Mouse (Mus musculus): ENCODE results near the gene Coa4.

Gene Coa4

GRCm38 (mm10) chr7:100504740-100505487 lies 32.0 kb upstream of the Coa4 start:
- no peak for DNase-seq (ENCODE audit: low spot score)

GRCm38 (mm10) chr7:100506494-100506893 lies 30.4 kb upstream of the Coa4 start:
- DNase-seq (ENCODE audit: low spot score): no peak

DNA sequence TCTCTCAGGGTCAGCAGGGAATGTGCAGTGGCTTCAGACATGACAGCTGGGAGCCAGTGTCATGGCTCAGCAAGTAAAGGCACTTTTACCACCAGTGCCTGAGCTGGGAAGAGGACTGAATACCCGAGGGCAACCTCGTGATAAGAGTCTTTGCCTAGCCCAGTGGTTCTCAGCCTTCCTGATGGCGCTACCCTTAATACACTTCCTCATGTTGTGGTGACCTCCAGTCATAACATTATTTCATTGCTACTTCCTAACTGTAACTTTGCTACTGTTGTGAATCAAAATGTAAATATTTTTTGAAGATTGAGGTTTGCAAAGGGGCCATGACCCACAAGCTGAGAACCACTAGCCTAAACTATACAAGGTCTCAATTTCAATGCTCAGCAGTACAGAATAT lies 28.2 kb upstream of the Coa4 start:
- no peak for DNase-seq (ENCODE audit: low spot score)

- no peak for DNase-seq (ENCODE audit: low spot score)
Measured at GRCm38 (mm10) chr7:100511602-100512001, 25.3 kb upstream of the Coa4 start.

DNA sequence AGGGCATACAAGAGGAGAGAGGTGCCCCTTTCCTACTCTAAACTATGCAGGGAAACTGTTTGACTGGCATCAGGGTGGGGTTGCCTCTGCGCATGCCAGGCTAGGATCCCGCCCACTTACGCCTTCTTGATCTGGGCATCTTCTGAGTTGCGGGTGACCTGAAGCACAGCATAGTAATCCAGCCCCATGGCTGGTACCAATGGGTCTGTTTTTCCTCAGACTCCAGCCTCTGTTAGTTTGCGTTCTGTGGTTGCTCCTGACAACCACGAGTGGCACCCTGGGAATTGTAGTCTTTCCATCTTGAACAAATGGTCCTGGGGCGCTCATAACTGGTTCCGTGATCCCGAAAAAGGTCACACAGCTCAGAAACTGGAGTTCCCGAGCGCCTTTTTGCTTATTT lies 22.3 kb upstream of the Coa4 start, which contains the start of gene Dnajb13:
Gene Dnajb13, minus strand, starts transcription at position 388 of the 400 bp plus-strand sequence.
- no peak for DNase-seq (ENCODE audit: low spot score)

DNA sequence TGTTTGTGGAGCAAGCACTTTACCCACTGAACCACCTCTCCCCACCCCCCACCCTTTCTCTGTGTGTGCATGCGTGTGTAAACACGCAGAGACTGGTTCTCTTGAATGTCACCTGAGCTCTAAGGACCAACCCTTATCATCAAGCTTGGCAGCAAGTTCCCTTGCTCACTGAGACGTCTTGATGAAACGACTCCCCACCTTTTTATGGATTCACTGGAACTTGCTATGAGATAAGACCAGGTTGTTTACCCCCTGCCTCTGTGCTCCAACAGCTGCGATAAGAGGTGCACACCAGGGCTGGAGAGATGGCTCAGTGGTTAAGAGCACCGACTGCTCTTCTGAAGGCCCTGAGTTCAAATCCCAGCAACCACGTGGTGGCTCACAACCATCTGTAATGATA lies 16.7 kb upstream of the Coa4 start:
- DNase-seq (ENCODE audit: low spot score): no peak

- peak; percentile 83 for DNase-seq (ENCODE audit: low spot score)
Measured at GRCm38 (mm10) chr7:100520663-100521285, 16.1 kb upstream of the Coa4 start.

GRCm38 (mm10) chr7:100522222-100522621 lies 14.6 kb upstream of the Coa4 start:
- DNase-seq (ENCODE audit: low spot score): no peak

- no peak for DNase-seq (ENCODE audit: low spot score)
Measured at GRCm38 (mm10) chr7:100524669-100525068, 12.2 kb upstream of the Coa4 start.

DNA sequence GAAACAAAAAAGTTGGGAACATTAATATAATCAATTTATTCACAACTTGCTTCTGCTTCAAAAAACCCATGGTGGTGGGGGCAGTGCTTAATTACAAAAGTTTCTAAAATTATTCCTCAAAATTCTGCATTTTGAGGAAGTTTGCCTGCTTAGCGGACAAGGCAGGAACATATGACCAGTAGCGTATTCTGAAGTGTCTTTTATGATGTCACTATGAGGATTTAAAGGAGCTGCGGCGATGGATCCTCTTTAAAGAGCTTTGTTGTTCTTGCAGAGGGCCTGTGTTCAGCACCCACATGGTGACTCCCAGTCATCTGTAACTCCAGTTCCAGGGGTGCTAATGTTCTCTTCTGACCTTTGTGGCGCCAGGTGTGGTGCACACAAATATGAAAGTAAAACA lies 6.1 kb upstream of the Coa4 start:
- DNase-seq (ENCODE audit: low spot score): no peak

GRCm38 (mm10) chr7:100533503-100533902 lies 3.4 kb upstream of the Coa4 start:
- no peak for DNase-seq (ENCODE audit: low spot score)

DNA sequence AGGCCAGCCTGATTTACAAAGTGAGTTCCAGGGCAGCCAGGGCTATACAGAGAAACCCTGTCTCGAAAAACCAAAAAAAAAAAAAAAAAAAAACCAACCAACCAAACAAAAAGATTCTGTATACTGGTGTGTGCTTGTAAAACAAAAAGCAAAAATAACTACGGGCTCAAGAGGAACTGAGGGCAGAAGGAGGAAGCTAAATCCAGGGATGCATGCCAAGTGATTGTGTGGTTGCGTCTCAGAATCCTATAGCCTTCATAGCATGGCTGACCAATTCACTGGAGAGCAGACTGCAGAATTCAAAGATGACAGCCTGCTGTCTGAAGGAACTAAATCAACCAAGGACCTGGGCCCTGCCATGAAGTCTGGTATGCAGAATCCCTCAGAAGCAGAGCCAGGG lies 2.7 kb upstream of the Coa4 start:
- no peak for DNase-seq (ENCODE audit: low spot score)

DNA sequence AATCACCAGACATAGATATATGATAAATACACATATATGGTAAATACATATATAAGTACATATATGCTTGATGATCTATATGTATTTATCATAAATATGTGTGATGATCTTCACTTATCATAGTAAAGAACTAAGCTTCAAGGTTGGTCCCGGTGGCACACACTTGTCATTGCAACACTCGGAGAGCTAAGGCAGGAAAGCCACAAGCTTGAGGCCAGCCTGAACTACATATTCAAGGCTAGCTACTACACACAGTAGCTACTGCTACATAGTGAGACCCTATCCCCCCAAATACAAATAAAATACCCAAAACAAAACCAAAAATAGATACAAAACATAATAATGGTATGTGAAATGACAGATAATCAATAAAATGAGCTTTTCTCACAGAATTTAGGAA lies 1.0 kb upstream of the Coa4 start:
- no peak for DNase-seq (ENCODE audit: low spot score)

DNA sequence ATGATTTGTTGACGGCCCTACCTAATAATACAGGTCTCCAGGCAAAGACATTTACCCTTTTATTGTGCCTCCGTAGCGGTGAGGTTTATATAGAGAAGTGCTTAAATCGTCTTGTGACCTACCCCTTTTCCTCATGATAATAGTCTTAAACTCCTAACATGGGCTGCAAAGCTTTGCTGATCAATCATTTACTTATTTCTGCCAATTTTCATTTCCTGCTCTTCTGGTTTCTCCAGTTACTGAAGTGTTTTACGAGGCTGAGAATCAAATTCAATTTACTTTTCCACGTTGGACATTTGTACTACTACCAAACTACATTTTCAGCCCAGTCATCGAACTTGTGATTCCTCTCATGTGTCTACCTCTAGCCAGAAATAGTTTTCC lies 640 bp downstream of the Coa4 start:
- no peak for DNase-seq (ENCODE audit: low spot score)

DNA sequence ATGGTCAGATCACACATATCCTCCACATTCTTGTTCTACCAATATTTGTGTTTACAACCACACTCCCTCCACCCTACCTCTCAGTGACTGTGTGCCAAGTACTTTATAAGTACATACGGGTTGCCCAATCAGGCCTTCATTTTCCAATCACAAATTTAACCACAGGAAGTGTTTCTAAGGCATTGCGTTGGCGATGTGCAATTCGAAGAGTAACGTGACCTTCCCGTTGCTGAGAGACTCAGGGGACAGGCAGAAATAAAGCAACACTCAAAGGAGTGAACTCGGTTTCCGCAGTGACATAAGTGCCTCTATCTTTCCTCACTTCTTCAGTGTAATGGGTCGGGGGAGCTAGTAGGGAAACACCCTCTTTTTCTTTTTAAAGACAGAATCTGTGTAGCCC lies 2.6 kb downstream of the Coa4 start:
- no peak for DNase-seq (ENCODE audit: low spot score)

- no peak for DNase-seq (ENCODE audit: low spot score)
Measured at GRCm38 (mm10) chr7:100544437-100544836, 7.6 kb downstream of the Coa4 start.

- DNase-seq (ENCODE audit: low spot score): no peak
Measured at GRCm38 (mm10) chr7:100547631-100548030, 10.8 kb downstream of the Coa4 start.

GRCm38 (mm10) chr7:100549796-100550195 lies 12.9 kb downstream of the Coa4 start:
- no peak for DNase-seq (ENCODE audit: low spot score)

- peak; percentile 12 for DNase-seq (ENCODE audit: low spot score)
Measured at GRCm38 (mm10) chr7:100550338-100551007, 13.6 kb downstream of the Coa4 start.

DNA sequence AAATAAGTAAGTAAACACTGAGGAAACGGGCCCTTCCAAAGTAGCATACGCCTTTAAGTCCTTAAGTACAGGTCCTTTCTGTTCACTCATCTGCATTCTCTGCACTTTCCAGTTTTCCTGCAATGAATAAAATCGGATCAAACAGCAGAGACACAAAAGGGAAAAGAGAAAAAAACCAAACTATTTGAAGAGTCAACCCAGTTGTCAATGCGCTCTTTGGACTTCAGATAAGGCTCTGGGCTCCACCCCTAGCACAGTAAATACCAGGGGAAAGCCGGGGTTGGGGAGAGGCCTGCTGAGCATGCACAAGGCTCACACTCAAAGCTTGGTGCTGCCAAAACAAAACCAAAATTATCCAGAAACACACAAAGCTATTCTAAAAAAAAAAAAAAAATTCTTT lies 18.1 kb downstream of the Coa4 start:
- DNase-seq (ENCODE audit: low spot score): no peak

DNA sequence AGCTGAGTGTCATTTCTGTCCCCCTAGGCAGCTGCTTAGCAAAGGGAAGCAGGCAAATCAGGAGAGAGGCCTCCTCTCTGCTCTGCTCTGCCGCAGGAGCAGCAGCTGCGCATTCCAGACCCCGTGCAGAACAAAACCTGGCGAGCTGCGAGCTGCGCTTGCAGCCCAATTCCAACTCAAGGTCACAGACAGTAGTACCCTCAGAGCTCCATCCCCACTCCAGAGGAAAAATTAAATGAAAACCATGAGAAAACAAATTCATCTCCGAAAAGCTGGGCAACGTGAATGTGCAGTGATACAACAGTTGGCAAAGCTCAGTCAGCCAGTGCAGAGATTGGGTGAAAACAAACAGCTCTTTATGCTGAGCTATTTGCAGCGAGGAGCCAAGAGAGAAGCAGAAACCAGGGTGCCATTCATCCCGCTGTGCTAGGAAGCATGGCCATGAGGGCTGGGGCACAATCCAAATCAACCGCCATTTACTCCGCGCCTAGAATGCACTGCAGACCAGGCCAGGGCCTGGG lies 18.6 kb downstream of the Coa4 start:
- no peak for DNase-seq (ENCODE audit: low spot score)

- DNase-seq (ENCODE audit: low spot score): no peak
Measured at GRCm38 (mm10) chr7:100557241-100557640, 20.4 kb downstream of the Coa4 start.

GRCm38 (mm10) chr7:100559331-100559730 lies 22.5 kb downstream of the Coa4 start:
- no peak for DNase-seq (ENCODE audit: low spot score)

All from ovary, postnatal 36 days (tissue).